Comparison of ENCODE assay signal across 8 mouse cellular contexts in the genomic region with DNA sequence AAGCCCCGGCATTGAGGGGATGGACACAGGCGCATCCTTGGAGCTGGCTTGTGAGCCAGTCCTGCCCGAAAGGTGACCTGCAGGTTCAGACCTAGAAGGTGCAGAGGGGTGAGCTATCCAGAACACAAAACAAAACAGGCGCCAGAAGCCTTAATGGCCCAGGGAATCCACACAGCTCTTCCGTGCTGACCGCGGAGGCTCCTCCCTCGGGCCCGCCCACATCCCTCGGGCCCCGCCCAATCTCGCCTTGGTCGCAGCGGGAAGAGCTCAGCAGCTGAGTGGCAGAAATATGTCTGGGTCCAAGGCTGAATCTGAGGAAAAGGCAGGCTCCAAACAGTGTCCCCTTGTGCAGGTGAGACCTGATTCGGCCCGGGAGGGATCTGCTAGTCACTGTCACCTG. TPM values are rescaled to one million over a fixed set of nuclear protein-coding genes. Genes with fewer than 3 reads are reported as not detected.
DNase-seq lines count a peak whose midpoint lies in the region; ATAC-seq lines count a peak whose summit lies in the region.

No protein-coding gene starts in this region.

- H3K27ac ChIP-seq in forebrain, embryonic 10.5 days = peak overlapping the region; percentile 49
- no peak overlapping the region for H3K27ac ChIP-seq in heart, embryonic 15.5 days
- no peak overlapping the region for H3K27ac ChIP-seq in liver, embryonic 15.5 days (replicated peaks)
- H3K27ac ChIP-seq in neural tube, embryonic 11.5 days (ENCODE audit: low read depth, low read length) = no peak overlapping the region
- H3K27ac ChIP-seq in stomach, embryonic 16.5 days (ENCODE audit: low read length) = no peak overlapping the region

- H3K36me3 ChIP-seq in forebrain, embryonic 10.5 days (replicated peaks) = peaks cover 69% of the 10 kb centered on the region
- H3K36me3 ChIP-seq in heart, embryonic 15.5 days = peaks cover 14% of the 10 kb centered on the region
- H3K36me3 ChIP-seq in liver, embryonic 15.5 days (replicated peaks) = peaks cover 49% of the 10 kb centered on the region
- peaks cover 4% of the 10 kb centered on the region; the same call in 1 of the 2 replicates for H3K36me3 ChIP-seq in neural tube, embryonic 11.5 days (ENCODE audit: control insufficient read depth, insufficient read depth, low read length)
- no peaks in the 10 kb centered on the region for H3K36me3 ChIP-seq in stomach, embryonic 16.5 days (ENCODE audit: control insufficient read depth, insufficient read depth, low read length)

- no peaks in the 10 kb centered on the region for H3K27me3 ChIP-seq in forebrain, embryonic 10.5 days (ENCODE audit: poor library complexity, severe bottlenecking)
- H3K27me3 ChIP-seq in heart, embryonic 15.5 days = no peaks in the 10 kb centered on the region
- no peaks in the 10 kb centered on the region for H3K27me3 ChIP-seq in liver, embryonic 15.5 days
- no peaks in the 10 kb centered on the region for H3K27me3 ChIP-seq in neural tube, embryonic 11.5 days (ENCODE audit: control insufficient read depth, insufficient read depth, low read length)
- H3K27me3 ChIP-seq in stomach, embryonic 16.5 days (ENCODE audit: control insufficient read depth, insufficient read depth, low read length) = no peaks in the 10 kb centered on the region

- ATAC-seq in heart, embryonic 15.5 days (replicated peaks; ENCODE audit: insufficient number of reproducible peaks, insufficient read depth, low FRiP score, low read depth) = 0 out of 2 replicates have a peak, but pooled peaks have one; percentile 55
- peak; percentile 53 for ATAC-seq in liver, embryonic 15.5 days (ENCODE audit: insufficient read depth)
- ATAC-seq in neural tube, embryonic 11.5 days (ENCODE audit: insufficient read depth, low FRiP score, low TSS enrichment) = peak; percentile 57; the same call in 1 of the 2 replicates
- ATAC-seq in stomach, embryonic 16.5 days (ENCODE audit: insufficient read depth, low FRiP score) = peak; percentile 68

- H3K9ac ChIP-seq in heart, embryonic 15.5 days = peak overlapping the region; percentile 34; the same call in 1 of the 2 replicates
- peak overlapping the region; percentile 28; the same call in 1 of the 2 replicates for H3K9ac ChIP-seq in liver, embryonic 15.5 days
- H3K9ac ChIP-seq in neural tube, embryonic 11.5 days (ENCODE audit: low read length) = no peak overlapping the region
- H3K9ac ChIP-seq in stomach, embryonic 16.5 days (ENCODE audit: low read length) = peak overlapping the region; percentile 64

- WGBS in forebrain, embryonic 10.5 days = 20% methylated on average over 16 of the region's 16 CpGs
- WGBS in heart, embryonic 15.5 days = 23% methylated on average over 16 of the region's 16 CpGs
- WGBS in liver, embryonic 15.5 days (ENCODE audit: insufficient replicate concordance) = 25% methylated on average over 16 of the region's 16 CpGs
- WGBS in neural tube, embryonic 11.5 days = 17% methylated on average over 16 of the region's 16 CpGs
- WGBS in stomach, embryonic 16.5 days = 19% methylated on average over 16 of the region's 16 CpGs

- DNase-seq in 3T3-L1 (ENCODE audit: low read depth, low spot score) = peak; percentile 52
- peak; percentile 72 for DNase-seq in brain, adult 2 months (ENCODE audit: low read depth, low spot score)
- DNase-seq in forebrain, embryonic 10.5 days (ENCODE audit: extremely low spot score, low spot score) = peak; percentile 42
- DNase-seq in kidney, postnatal 25 days = peak; percentile 82 to 87
- peak; percentile 70 for DNase-seq in neural tube, embryonic 11.5 days (ENCODE audit: low spot score)

- H3K9me3 ChIP-seq in forebrain, embryonic 10.5 days = 0 out of 2 replicates have a peak, but pooled peaks cover 4% of the 10 kb centered on the region
- H3K9me3 ChIP-seq in heart, embryonic 15.5 days (replicated peaks) = no peaks in the 10 kb centered on the region
- no peaks in the 10 kb centered on the region for H3K9me3 ChIP-seq in liver, embryonic 15.5 days (replicated peaks)
- no peaks in the 10 kb centered on the region for H3K9me3 ChIP-seq in neural tube, embryonic 11.5 days (ENCODE audit: control insufficient read depth, low read length)
- H3K9me3 ChIP-seq in stomach, embryonic 16.5 days (replicated peaks; ENCODE audit: control insufficient read depth, low read length) = no peaks in the 10 kb centered on the region

- H3K4me1 ChIP-seq in forebrain, embryonic 10.5 days = peaks cover 32% of the 10 kb centered on the region
- H3K4me1 ChIP-seq in heart, embryonic 15.5 days (replicated peaks) = peaks cover 16% of the 10 kb centered on the region
- H3K4me1 ChIP-seq in liver, embryonic 15.5 days (replicated peaks) = peaks cover 41% of the 10 kb centered on the region
- no peaks in the 10 kb centered on the region for H3K4me1 ChIP-seq in neural tube, embryonic 11.5 days (ENCODE audit: control insufficient read depth, insufficient read depth, low read length)
- peaks cover 8% of the 10 kb centered on the region for H3K4me1 ChIP-seq in stomach, embryonic 16.5 days (ENCODE audit: control insufficient read depth, insufficient read depth, low read length)

- H3K4me3 ChIP-seq in forebrain, embryonic 10.5 days = peak overlapping the region; percentile 65
- peak overlapping the region; percentile 42 for H3K4me3 ChIP-seq in heart, embryonic 15.5 days
- H3K4me3 ChIP-seq in liver, embryonic 15.5 days (replicated peaks) = peak overlapping the region; percentile 51
- peak overlapping the region; percentile 17 for H3K4me3 ChIP-seq in neural tube, embryonic 11.5 days (ENCODE audit: low read depth, low read length)
- peak overlapping the region; percentile 44 for H3K4me3 ChIP-seq in stomach, embryonic 16.5 days (replicated peaks; ENCODE audit: low read length)

- peak overlapping the region; percentile 60 for H3K4me2 ChIP-seq in heart, embryonic 15.5 days
- H3K4me2 ChIP-seq in liver, embryonic 15.5 days = peak overlapping the region; percentile 67
- peak overlapping the region; percentile 41 for H3K4me2 ChIP-seq in neural tube, embryonic 11.5 days (ENCODE audit: low read depth)
- peak overlapping the region; percentile 53 for H3K4me2 ChIP-seq in stomach, embryonic 16.5 days (ENCODE audit: low read depth, low read length)

RNA-seq across cellular contexts. Expression of gene Wdr76, which starts 3.1 kb away (rescaled TPM):
- 15.0 and 15.8 TPM in 2 replicates for polyA plus RNA-seq in forebrain, embryonic 10.5 days (2016; fragmentation: Nextera tagmentation; extraction: Ambion mirVana)
- polyA plus RNA-seq in heart, embryonic 15.5 days (2015; fragmentation: Nextera tagmentation; extraction: Ambion mirVana) = 6.7 TPM in 2 replicates
- 6.6 and 8.0 TPM in 2 replicates for polyA plus RNA-seq in liver, embryonic 15.5 days (2015; fragmentation: Nextera tagmentation; extraction: Ambion mirVana)
- polyA plus RNA-seq in neural tube, embryonic 11.5 days (2014; fragmentation: Nextera tagmentation; extraction: Ambion mirVana) = 10.5 and 10.6 TPM in 2 replicates
- polyA plus RNA-seq in stomach, embryonic 16.5 days (2015; fragmentation: Nextera tagmentation; extraction: Ambion mirVana) = 5.2 and 6.9 TPM in 2 replicates

RNA-seq across cellular contexts. Expression of gene Mfap1a, which starts 3.1 kb away (rescaled TPM):
- polyA plus RNA-seq in forebrain, embryonic 10.5 days (2016; fragmentation: Nextera tagmentation; extraction: Ambion mirVana) = 27.9 and 29.5 TPM in 2 replicates
- 18.4 and 21.5 TPM in 2 replicates for polyA plus RNA-seq in heart, embryonic 15.5 days (2015; fragmentation: Nextera tagmentation; extraction: Ambion mirVana)
- 11.4 TPM in 2 replicates for polyA plus RNA-seq in liver, embryonic 15.5 days (2015; fragmentation: Nextera tagmentation; extraction: Ambion mirVana)
- polyA plus RNA-seq in neural tube, embryonic 11.5 days (2014; fragmentation: Nextera tagmentation; extraction: Ambion mirVana) = 30.8 and 33.9 TPM in 2 replicates
- 25.5 and 28.5 TPM in 2 replicates for polyA plus RNA-seq in stomach, embryonic 16.5 days (2015; fragmentation: Nextera tagmentation; extraction: Ambion mirVana)

RNA-seq across cellular contexts. Expression of gene Mfap1b, which starts 35.7 kb away (rescaled TPM):
- 53.5 and 53.7 TPM in 2 replicates for polyA plus RNA-seq in forebrain, embryonic 10.5 days (2016; fragmentation: Nextera tagmentation; extraction: Ambion mirVana)
- 39.7 and 42.1 TPM in 2 replicates for polyA plus RNA-seq in heart, embryonic 15.5 days (2015; fragmentation: Nextera tagmentation; extraction: Ambion mirVana)
- polyA plus RNA-seq in liver, embryonic 15.5 days (2015; fragmentation: Nextera tagmentation; extraction: Ambion mirVana) = 20.4 and 20.6 TPM in 2 replicates
- 71.8 and 73.2 TPM in 2 replicates for polyA plus RNA-seq in neural tube, embryonic 11.5 days (2014; fragmentation: Nextera tagmentation; extraction: Ambion mirVana)
- 48.6 and 53.4 TPM in 2 replicates for polyA plus RNA-seq in stomach, embryonic 16.5 days (2015; fragmentation: Nextera tagmentation; extraction: Ambion mirVana)

RNA-seq across cellular contexts. Expression of gene Serinc4, which starts 53.0 kb away (rescaled TPM):
- 0.15 and 0.27 TPM in 2 replicates for polyA plus RNA-seq in forebrain, embryonic 10.5 days (2016; fragmentation: Nextera tagmentation; extraction: Ambion mirVana)
- 0.13 and 0.19 TPM in 2 replicates for polyA plus RNA-seq in heart, embryonic 15.5 days (2015; fragmentation: Nextera tagmentation; extraction: Ambion mirVana)
- not detected in 2 replicates for polyA plus RNA-seq in liver, embryonic 15.5 days (2015; fragmentation: Nextera tagmentation; extraction: Ambion mirVana)
- polyA plus RNA-seq in neural tube, embryonic 11.5 days (2014; fragmentation: Nextera tagmentation; extraction: Ambion mirVana) = 0.23 and 0.72 TPM in 2 replicates
- 0.25 and 0.46 TPM in 2 replicates for polyA plus RNA-seq in stomach, embryonic 16.5 days (2015; fragmentation: Nextera tagmentation; extraction: Ambion mirVana)

RNA-seq across cellular contexts. Expression of gene Hypk, which starts 56.5 kb away (rescaled TPM):
- polyA plus RNA-seq in forebrain, embryonic 10.5 days (2016; fragmentation: Nextera tagmentation; extraction: Ambion mirVana) = 142 and 161 TPM in 2 replicates
- 85.3 and 101 TPM in 2 replicates for polyA plus RNA-seq in heart, embryonic 15.5 days (2015; fragmentation: Nextera tagmentation; extraction: Ambion mirVana)
- polyA plus RNA-seq in liver, embryonic 15.5 days (2015; fragmentation: Nextera tagmentation; extraction: Ambion mirVana) = 76.0 and 87.0 TPM in 2 replicates
- polyA plus RNA-seq in neural tube, embryonic 11.5 days (2014; fragmentation: Nextera tagmentation; extraction: Ambion mirVana) = 105 and 116 TPM in 2 replicates
- polyA plus RNA-seq in stomach, embryonic 16.5 days (2015; fragmentation: Nextera tagmentation; extraction: Ambion mirVana) = 86.0 and 107 TPM in 2 replicates
